Mouse (Mus musculus): ENCODE measurements at regions not wholly inside any gene's neighbourhood (a gene's known extent, or its start where the extent isn't known, plus 50 kb on each side); places are given as distances from the start of the nearest gene placed in this dataset.

- H3K4me3 ChIP-seq (ENCODE audit: low read depth, low read length), result no peak overlapping the region
- H3K4me2 ChIP-seq (ENCODE audit: low read depth, low read length), result no peak overlapping the region
- no peaks in the 10 kb centered on the region for H3K36me3 ChIP-seq (ENCODE audit: control insufficient read depth, insufficient read depth)
- no peak overlapping the region for H3K27ac ChIP-seq (ENCODE audit: low read length)
- H3K9ac ChIP-seq (ENCODE audit: low read depth, low read length), result no peak overlapping the region
- ATAC-seq (ENCODE audit: low read depth), result no peak
- WGBS (ENCODE audit: insufficient replicate concordance), result 62% methylated on average over 8 of the region's 8 CpGs
- no peaks in the 10 kb centered on the region for H3K27me3 ChIP-seq (ENCODE audit: control insufficient read depth, insufficient read depth, low read depth, low read length)
- no peaks in the 10 kb centered on the region for H3K9me3 ChIP-seq (replicated peaks; ENCODE audit: control insufficient read depth, low read length)
- no peaks in the 10 kb centered on the region; the same call in 1 of the 2 replicates for H3K4me1 ChIP-seq (ENCODE audit: control insufficient read depth, low read depth, low read length)
Observed at GRCm38 (mm10) chr2:128235127-128235526, 109.3 kb downstream of the Bcl2l11 start.

- WGBS (ENCODE audit: insufficient replicate concordance), result 67% methylated on average over 4 of the region's 4 CpGs
- Histone ChIP-seq H3K4me1 (ENCODE audit: control insufficient read depth, low read depth, low read length) (no peaks in the 10 kb centered on the region), H3K27ac (ENCODE audit: low read length) (no peak overlapping the region)
Observed at GRCm38 (mm10) chr2:128239451-128239850, 113.6 kb downstream of the Bcl2l11 start.

GRCm38 (mm10) chr2:128240054-128240453, 114.2 kb downstream of the Bcl2l11 start:
- no peak for ATAC-seq (ENCODE audit: low read depth)
- no peak overlapping the region for H3K9ac ChIP-seq (ENCODE audit: low read depth, low read length)
- no peak overlapping the region for H3K27ac ChIP-seq (ENCODE audit: low read length)
- H3K9me3 ChIP-seq (replicated peaks; ENCODE audit: control insufficient read depth, low read length), result no peaks in the 10 kb centered on the region
- H3K4me3 ChIP-seq (ENCODE audit: low read depth, low read length), result no peak overlapping the region
- WGBS (ENCODE audit: insufficient replicate concordance), result 45% methylated on average over 4 of the region's 4 CpGs
- no peak overlapping the region for H3K4me2 ChIP-seq (ENCODE audit: low read depth, low read length)
- no peaks in the 10 kb centered on the region for H3K4me1 ChIP-seq (ENCODE audit: control insufficient read depth, low read depth, low read length)
- H3K36me3 ChIP-seq (ENCODE audit: control insufficient read depth, insufficient read depth), result no peaks in the 10 kb centered on the region
- H3K27me3 ChIP-seq (ENCODE audit: control insufficient read depth, insufficient read depth, low read depth, low read length), result no peaks in the 10 kb centered on the region

More at GRCm38 (mm10) chr2:128239451-128239850, 113.6 kb downstream of the Bcl2l11 start:
- no peaks in the 10 kb centered on the region for H3K36me3 ChIP-seq (ENCODE audit: control insufficient read depth, insufficient read depth)
- H3K4me3 ChIP-seq (ENCODE audit: low read depth, low read length), result no peak overlapping the region
- no peaks in the 10 kb centered on the region for H3K27me3 ChIP-seq (ENCODE audit: control insufficient read depth, insufficient read depth, low read depth, low read length)
- H3K9ac ChIP-seq (ENCODE audit: low read depth, low read length), result no peak overlapping the region
- H3K4me2 ChIP-seq (ENCODE audit: low read depth, low read length), result no peak overlapping the region
- ATAC-seq (ENCODE audit: low read depth), result no peak
- H3K9me3 ChIP-seq (replicated peaks; ENCODE audit: control insufficient read depth, low read length), result no peaks in the 10 kb centered on the region

- no peak overlapping the region for H3K27ac ChIP-seq (ENCODE audit: low read length)
- H3K4me3 ChIP-seq (ENCODE audit: low read depth, low read length), result no peak overlapping the region
- no peaks in the 10 kb centered on the region for H3K27me3 ChIP-seq (ENCODE audit: control insufficient read depth, insufficient read depth, low read depth, low read length)
- no peaks in the 10 kb centered on the region for H3K9me3 ChIP-seq (replicated peaks; ENCODE audit: control insufficient read depth, low read length)
- H3K4me1 ChIP-seq (ENCODE audit: control insufficient read depth, low read depth, low read length), result no peaks in the 10 kb centered on the region
- H3K36me3 ChIP-seq (ENCODE audit: control insufficient read depth, insufficient read depth), result no peaks in the 10 kb centered on the region
- WGBS (ENCODE audit: insufficient replicate concordance), result 28% methylated on average over 9 of the region's 9 CpGs
- H3K4me2 ChIP-seq (ENCODE audit: low read depth, low read length), result no peak overlapping the region
- ATAC-seq (ENCODE audit: low read depth), result no peak
- H3K9ac ChIP-seq (ENCODE audit: low read depth, low read length), result no peak overlapping the region
Observed at GRCm38 (mm10) chr2:128240536-128241279, 114.9 kb downstream of the Bcl2l11 start.

- H3K4me2 ChIP-seq (ENCODE audit: low read depth, low read length), result no peak overlapping the region
- H3K27ac ChIP-seq (ENCODE audit: low read length), result no peak overlapping the region
- H3K4me1 ChIP-seq (ENCODE audit: control insufficient read depth, low read depth, low read length), result no peaks in the 10 kb centered on the region
- no peaks in the 10 kb centered on the region for H3K27me3 ChIP-seq (ENCODE audit: control insufficient read depth, insufficient read depth, low read depth, low read length)
- WGBS (ENCODE audit: insufficient replicate concordance), result 17% methylated on average over 3 of the region's 3 CpGs
- no peaks in the 10 kb centered on the region for H3K36me3 ChIP-seq (ENCODE audit: control insufficient read depth, insufficient read depth)
- no peak overlapping the region for H3K9ac ChIP-seq (ENCODE audit: low read depth, low read length)
- no peak overlapping the region for H3K4me3 ChIP-seq (ENCODE audit: low read depth, low read length)
- ATAC-seq (ENCODE audit: low read depth), result no peak
- no peaks in the 10 kb centered on the region for H3K9me3 ChIP-seq (replicated peaks; ENCODE audit: control insufficient read depth, low read length)
Observed at GRCm38 (mm10) chr2:128241280-128241665, 115.4 kb downstream of the Bcl2l11 start.

GRCm38 (mm10) chr2:128245544-128245943, 119.7 kb downstream of the Bcl2l11 start:
- no peak overlapping the region for H3K9ac ChIP-seq (ENCODE audit: low read depth, low read length)
- H3K9me3 ChIP-seq (replicated peaks; ENCODE audit: control insufficient read depth, low read length), result no peaks in the 10 kb centered on the region
- H3K27me3 ChIP-seq (ENCODE audit: control insufficient read depth, insufficient read depth, low read depth, low read length), result no peaks in the 10 kb centered on the region
- no peak for ATAC-seq (ENCODE audit: low read depth)
- H3K4me2 ChIP-seq (ENCODE audit: low read depth, low read length), result no peak overlapping the region
- H3K4me3 ChIP-seq (ENCODE audit: low read depth, low read length), result no peak overlapping the region
- no peaks in the 10 kb centered on the region for H3K36me3 ChIP-seq (ENCODE audit: control insufficient read depth, insufficient read depth)
- 69% methylated on average over 10 of the region's 10 CpGs for WGBS (ENCODE audit: insufficient replicate concordance)
- no peak overlapping the region for H3K27ac ChIP-seq (ENCODE audit: low read length)
- no peaks in the 10 kb centered on the region for H3K4me1 ChIP-seq (ENCODE audit: control insufficient read depth, low read depth, low read length)

GRCm38 (mm10) chr2:128247967-128248366, 122.1 kb downstream of the Bcl2l11 start:
- WGBS (ENCODE audit: insufficient replicate concordance), result 55% methylated on average over 4 of the region's 4 CpGs
- H3K9me3 ChIP-seq (replicated peaks; ENCODE audit: control insufficient read depth, low read length), result no peaks in the 10 kb centered on the region
- H3K27ac ChIP-seq (ENCODE audit: low read length), result no peak overlapping the region
- H3K4me2 ChIP-seq (ENCODE audit: low read depth, low read length), result no peak overlapping the region
- no peaks in the 10 kb centered on the region for H3K36me3 ChIP-seq (ENCODE audit: control insufficient read depth, insufficient read depth)
- no peak for ATAC-seq (ENCODE audit: low read depth)
- no peaks in the 10 kb centered on the region for H3K27me3 ChIP-seq (ENCODE audit: control insufficient read depth, insufficient read depth, low read depth, low read length)
- H3K9ac ChIP-seq (ENCODE audit: low read depth, low read length), result no peak overlapping the region
- no peak overlapping the region for H3K4me3 ChIP-seq (ENCODE audit: low read depth, low read length)
- H3K4me1 ChIP-seq (ENCODE audit: control insufficient read depth, low read depth, low read length), result no peaks in the 10 kb centered on the region

GRCm38 (mm10) chr2:128249188-128249587, 123.3 kb downstream of the Bcl2l11 start:
- no peaks in the 10 kb centered on the region for H3K36me3 ChIP-seq (ENCODE audit: control insufficient read depth, insufficient read depth)
- no peak overlapping the region for H3K4me2 ChIP-seq (ENCODE audit: low read depth, low read length)
- H3K27ac ChIP-seq (ENCODE audit: low read length), result no peak overlapping the region
- no peak overlapping the region for H3K4me3 ChIP-seq (ENCODE audit: low read depth, low read length)
- no peaks in the 10 kb centered on the region for H3K4me1 ChIP-seq (ENCODE audit: control insufficient read depth, low read depth, low read length)
- 66% methylated on average over 4 of the region's 4 CpGs for WGBS (ENCODE audit: insufficient replicate concordance)
- no peaks in the 10 kb centered on the region for H3K9me3 ChIP-seq (replicated peaks; ENCODE audit: control insufficient read depth, low read length)
- H3K27me3 ChIP-seq (ENCODE audit: control insufficient read depth, insufficient read depth, low read depth, low read length), result no peaks in the 10 kb centered on the region
- ATAC-seq (ENCODE audit: low read depth), result no peak
- H3K9ac ChIP-seq (ENCODE audit: low read depth, low read length), result no peak overlapping the region

- H3K4me2 ChIP-seq (ENCODE audit: low read depth, low read length), result no peak overlapping the region
- H3K9ac ChIP-seq (ENCODE audit: low read depth, low read length), result no peak overlapping the region
- H3K36me3 ChIP-seq (ENCODE audit: control insufficient read depth, insufficient read depth), result no peaks in the 10 kb centered on the region
- WGBS (ENCODE audit: insufficient replicate concordance), result 42% methylated on average over 2 of the region's 2 CpGs
- no peaks in the 10 kb centered on the region for H3K9me3 ChIP-seq (replicated peaks; ENCODE audit: control insufficient read depth, low read length)
- H3K4me1 ChIP-seq (ENCODE audit: control insufficient read depth, low read depth, low read length), result no peaks in the 10 kb centered on the region
- H3K27ac ChIP-seq (ENCODE audit: low read length), result no peak overlapping the region
- H3K4me3 ChIP-seq (ENCODE audit: low read depth, low read length), result no peak overlapping the region
- H3K27me3 ChIP-seq (ENCODE audit: control insufficient read depth, insufficient read depth, low read depth, low read length), result no peaks in the 10 kb centered on the region
- ATAC-seq (ENCODE audit: low read depth), result no peak
Observed at GRCm38 (mm10) chr2:128249607-128250006, 123.8 kb downstream of the Bcl2l11 start.

Data from liver, embryonic 16.5 days (tissue).